Mouse (Mus musculus) stomach, postnatal 0 days (tissue): ENCODE measurements around the gene D10Jhu81e.

ENCODE experiments used
- CTCF ChIP-seq: IDR thresholded peaks from 2 replicates; pipeline ENCODE4 v1.5.1; 2016; ENCODE audit warnings: antibody characterized with exemption, low read depth, mild to moderate bottlenecking, moderate library complexity
- EP300 ChIP-seq: optimal IDR thresholded peaks from 2 replicates; pipeline ENCODE3; 2016; ENCODE audit warnings: antibody characterized with exemption

DNA sequence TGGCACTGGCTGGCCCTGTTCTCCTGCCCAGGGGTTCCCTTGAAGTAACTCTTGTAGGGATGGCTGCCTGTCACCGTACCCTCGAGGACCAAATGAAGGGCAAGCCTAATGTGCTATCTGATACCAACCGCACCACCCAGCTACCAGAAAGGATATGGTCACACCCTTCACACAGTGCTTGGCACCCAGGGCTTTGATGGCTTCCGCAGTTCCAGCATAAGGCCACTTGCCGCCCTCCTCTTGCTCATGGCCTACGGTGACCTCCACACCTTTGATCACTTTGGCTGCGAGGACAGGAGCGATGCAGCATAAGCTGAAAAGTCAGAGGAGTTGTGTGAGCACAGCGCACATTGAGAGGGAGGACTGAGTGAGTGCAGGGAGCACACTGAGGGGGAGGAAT, 6.3 kb downstream of the D10Jhu81e start:
- no peak for TF ChIP-seq CTCF
- no peak for TF ChIP-seq EP300
